ENCODE assay signal across 22 mouse cellular contexts in the genomic region with DNA sequence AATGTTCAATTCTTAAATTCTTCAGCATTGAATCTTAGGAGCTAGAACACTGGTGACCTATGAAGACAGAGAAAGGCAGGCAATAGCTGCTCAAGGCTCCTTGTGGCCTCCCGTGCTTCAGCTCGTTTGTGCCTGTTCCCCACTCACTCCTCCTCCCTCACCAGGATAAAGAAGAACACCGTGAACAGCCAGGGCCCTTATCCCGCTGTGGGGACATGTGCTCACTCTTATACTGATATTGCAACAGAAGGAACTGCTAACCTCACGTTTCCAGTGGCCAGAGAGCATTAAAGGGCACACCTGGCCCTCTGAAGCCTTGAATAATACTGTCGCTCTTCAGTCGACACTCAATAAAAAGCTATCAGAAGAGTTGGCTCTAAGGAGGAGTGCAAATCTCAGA. TPM values are rescaled to one million over a fixed set of nuclear protein-coding genes. Genes with fewer than 3 reads are reported as not detected.
A peak's percentile ranks its signal among the peaks of the same experiment; 100 is the strongest.
DNase-seq lines count a peak whose midpoint lies in the region; ATAC-seq and TF ChIP-seq lines count a peak whose summit lies in the region.
"Had no signal": no experiment of that assay in that cellular context is flagged by ENCODE, and none has a peak within 500 bp of the region (broad histone marks: within the 10 kb centered on the region; RNA-seq: fewer than 3 reads in every experiment).

No protein-coding gene starts in this region.

- H3K4me3 ChIP-seq in lung, adult 2 months (replicated peaks; ENCODE audit: extremely low read depth, low read depth, low read length): no peak overlapping the region
- H3K4me3 ChIP-seq: embryonic facial prominence, embryonic 10.5 days; embryonic facial prominence, embryonic 12.5 days; forebrain, embryonic 13.5 days had no signal

- no peaks in the 10 kb centered on the region for H3K4me1 ChIP-seq in lung, adult 2 months (ENCODE audit: control insufficient read depth, insufficient read depth, low read length)
- H3K4me1 ChIP-seq: embryonic facial prominence, embryonic 10.5 days; embryonic facial prominence, embryonic 12.5 days; forebrain, embryonic 13.5 days had no signal

- WGBS in lung, adult 2 months: 43% methylated on average over 7 of the region's 7 CpGs

- no peak for TF ChIP-seq CTCF in lung, adult 2 months (IDR thresholded peaks at IDR 0.05; ENCODE audit: insufficient read depth, low read length)

- no peak for ATAC-seq in megakaryocyte, adult 5-6 weeks (ENCODE audit: poor library complexity, severe bottlenecking)
- ATAC-seq: activated CD4-positive, CD25-positive, alpha-beta regulatory T cell, adult 4 months; CD4-positive, CD25-positive, alpha-beta regulatory T cell, adult 4 months; forebrain, embryonic 13.5 days; forebrain, embryonic 16.5 days; Patski had no signal

- DNase-seq in lung, adult 18-20 months: peak; percentile 16 to 51
- DNase-seq in lung, adult 2 months: no peak
- peak; percentile 10 for DNase-seq in forelimb bud, embryonic 11.5 days (ENCODE audit: low read depth, low spot score)
- peak; percentile 48 for DNase-seq in lung, postnatal 25 days (ENCODE audit: low spot score)
- DNase-seq in lung, postnatal 4 days: peak; percentile 11 to 36
- DNase-seq in adrenal gland, adult 8-10 months: no peak
- DNase-seq: adrenal gland, postnatal 10 days; adrenal gland, postnatal 25 days; B cell, adult 2 months; cerebellum, adult 11 months; cerebellum, adult 18-20 months; cerebellum, adult 8-10 months; cerebellum, adult 9-11 months; cerebellum, postnatal 25 days had no signal

- no peak for TF ChIP-seq POLR2A in lung, adult 2 months (IDR thresholded peaks at IDR 0.05; ENCODE audit: borderline replicate concordance, extremely low read depth, low read depth, low read length)

RNA-seq across cellular contexts. Expression of a gene that starts 53.4 kb away (rescaled TPM):
- polyA plus RNA-seq in lung, adult 2 months (2012; rRNA removed): 2.7 and 4.1 TPM in 2 replicates
- total RNA-seq in adrenal gland, adult 8-10 months (2022): 10 to 100 TPM; 33.5 to 39.0 (median 37.2) TPM
- 28.0 and 29.3 TPM in 2 replicates for total RNA-seq in megakaryocyte, adult 5-6 weeks (2015)
- total RNA-seq in megakaryocyte, adult 5-6 weeks (2017): 43.3 and 45.3 TPM in 2 replicates

Comparison
In these comparisons a context has a peak if more than half of its experiments do, and no peak if none do; other contexts are left out.
1. DNase-seq: peak in lung, adult 18-20 months (2 of 2), forelimb bud, embryonic 11.5 days (single experiment), lung, postnatal 25 days (single experiment) and lung, postnatal 4 days (2 of 2); none in lung, adult 2 months (single experiment) and adrenal gland, adult 8-10 months (single experiment).